Mouse (Mus musculus) forebrain, embryonic 14.5 days (tissue): ENCODE measurements around the gene Npff. TPM values are rescaled to one million over a fixed set of nuclear protein-coding genes. Genes with fewer than 3 reads are reported as not detected.

Experiments used
- ATAC-seq: fragments of 200-750 bp; cut with Nextera tagmentation; 2 replicates; pipeline ENCODE4 v1.8.0; 2017; ENCODE audit warnings: mild to moderate bottlenecking, moderate library complexity
- DNase-seq: peaks from one replicate; pipeline ENCODE4 v3.0.0-alpha.2; 2015; ENCODE audit warnings: low spot score
- H3K27ac ChIP-seq: fragments of 300-500 bp; sonication (generic); 2 replicates; pipeline ENCODE4 v1.5.1; 2014; ENCODE audit warnings: low read depth, mild to moderate bottlenecking, control low read depth, low read length, moderate library complexity
- H3K27me3 ChIP-seq: fragments of 300-500 bp; sonication (generic); replicated peaks from 2 replicates; pipeline ENCODE4 v1.6.1; 2014; ENCODE audit warnings: low read length, control low read depth, mixed read lengths; ENCODE audit not compliant: control insufficient read depth, insufficient read depth
- H3K36me3 ChIP-seq: fragments of 300-500 bp; sonication (generic); 2 replicates; pipeline ENCODE4 v1.6.1; 2014; ENCODE audit warnings: low read length, control low read depth; ENCODE audit not compliant: control insufficient read depth, insufficient read depth
- H3K4me1 ChIP-seq: fragments of 300-500 bp; sonication (generic); 2 replicates; pipeline ENCODE4 v1.6.1; 2014; ENCODE audit warnings: antibody characterized with exemption, low read length, control low read depth; ENCODE audit not compliant: control insufficient read depth, insufficient read depth
- H3K4me2 ChIP-seq: fragments of 300-500 bp; sonication (generic); 2 replicates; pipeline ENCODE4 v1.6.1; 2014; ENCODE audit warnings: mild to moderate bottlenecking, control low read depth, low read length
- H3K4me3 ChIP-seq: fragments of 300-500 bp; sonication (generic); 2 replicates; pipeline ENCODE4 v1.5.1; 2014; ENCODE audit warnings: low read depth, low read length, control low read depth
- H3K9ac ChIP-seq: fragments of 300-500 bp; sonication (generic); 2 replicates; pipeline ENCODE4 v1.6.1; 2014; ENCODE audit warnings: mild to moderate bottlenecking, low read length, control low read depth, moderate library complexity
- H3K9me3 ChIP-seq: fragments of 300-500 bp; sonication (generic); replicated peaks from 2 replicates; pipeline ENCODE4 v1.6.1; 2016; ENCODE audit warnings: low read length, control low read depth, mixed read lengths; ENCODE audit not compliant: control insufficient read depth
- WGBS: fragments of 180-500 bp; shearing (Covaris S2); extraction: QIAGEN DNeasy Blood & Tissue Kit; methylation state at CpG from one replicate; pipeline ENCODE4 v1.1.7; 2014; 5-methylcytosine and 5-hydroxymethylcytosine counted together
- polyA plus RNA-seq: library from polyadenylated mRNA; unstranded; fragments of >200 nt; fragmentation: Nextera tagmentation; extraction: Ambion mirVana; gene quantifications from 2 replicates; pipeline ENCODE4 v1.2.1, GENCODE M21; 2014

Gene Npff
- polyA plus RNA-seq, 1 experiment from 2014 or later, result 1.3 TPM

DNA sequence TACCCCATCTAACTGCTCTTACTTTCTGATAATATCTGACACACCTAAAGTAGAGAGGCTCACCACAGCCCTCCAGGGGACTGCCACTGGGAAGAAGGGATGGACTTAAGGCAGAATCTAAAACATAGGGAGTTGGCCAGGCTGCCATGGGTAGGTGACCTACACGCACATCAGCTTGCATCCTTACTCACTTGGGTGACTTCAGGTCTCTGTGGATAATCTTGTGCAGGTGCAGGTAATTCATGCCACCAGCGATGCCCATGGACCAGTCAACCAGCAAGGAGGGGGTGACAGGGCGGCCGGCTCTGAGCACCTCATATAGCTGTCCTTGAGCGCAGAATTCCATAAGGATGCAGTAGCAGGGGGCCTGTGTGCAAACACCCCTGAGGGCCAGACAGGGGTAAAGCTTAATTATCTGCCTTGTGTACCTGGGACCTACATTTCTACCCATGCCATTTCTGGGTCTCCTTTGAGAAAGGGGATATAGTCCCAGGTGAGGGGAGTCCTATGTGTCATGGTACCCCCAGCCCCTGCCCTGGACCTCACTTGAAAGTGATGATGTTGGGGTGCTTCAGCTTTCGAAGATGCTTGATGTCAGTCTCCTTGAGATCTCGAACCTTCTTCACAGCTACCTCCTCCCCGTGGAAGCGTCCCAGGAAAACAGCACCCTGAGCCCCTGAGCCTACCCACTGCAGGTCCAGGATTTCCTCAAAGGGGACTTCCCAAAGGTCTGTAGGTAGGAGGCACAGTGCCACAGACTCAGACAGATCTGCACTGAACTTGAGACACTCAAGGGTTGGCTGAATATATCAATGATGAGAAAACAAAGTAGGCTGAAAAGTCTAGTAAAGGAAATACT, 20.6 kb downstream of the Npff start:
- Histone ChIP-seq H3K27ac (no peak overlapping the region), H3K4me2 (no peak overlapping the region), H3K9me3 (no peaks in the 10 kb centered on the region), H3K9ac (no peak overlapping the region), H3K36me3 (peaks cover 87% of the 10 kb centered on the region), H3K4me1 (0 out of 2 replicates have a peak, but pooled peaks cover under 1% of the 10 kb centered on the region), H3K4me3 (no peak overlapping the region), H3K27me3 (no peaks in the 10 kb centered on the region)
- WGBS, result 91% methylated on average over 9 of the region's 9 CpGs
- no peak for DNase-seq
- no peak for ATAC-seq

GRCm38 (mm10) chr15:102503447-102503846, 21.3 kb downstream of the Npff start, which contains the start of gene Gm10337:
Gm10337 (plus strand) TSS chr15:102503722.
- no peak within 1 kb of the TSS for H3K27ac ChIP-seq
- no peaks in the 10 kb centered on the region for H3K9me3 ChIP-seq
- H3K4me1 ChIP-seq, result no peaks in the 10 kb centered on the region
- no peak within 1 kb of the TSS for H3K9ac ChIP-seq
- no peak within 1 kb of the TSS for H3K4me3 ChIP-seq
- WGBS, result 88% methylated on average over 1 of the region's 1 CpGs
- H3K36me3 ChIP-seq, result peaks cover 91% of the 10 kb centered on the region
- no peak within 1 kb of the TSS for H3K4me2 ChIP-seq
- ATAC-seq (no peak), DNase-seq (no peak)
- H3K27me3 ChIP-seq, result no peaks in the 10 kb centered on the region

- Histone ChIP-seq H3K36me3 (peaks cover 94% of the 10 kb centered on the region), H3K9me3 (no peaks in the 10 kb centered on the region), H3K9ac (no peak overlapping the region), H3K4me1 (no peaks in the 10 kb centered on the region), H3K4me2 (no peak overlapping the region), H3K27ac (no peak overlapping the region), H3K4me3 (no peak overlapping the region), H3K27me3 (no peaks in the 10 kb centered on the region)
- DNase-seq, result no peak
- WGBS, result 82% methylated on average over 9 of the region's 9 CpGs
- ATAC-seq, result no peak
Observed at GRCm38 (mm10) chr15:102502254-102502840, 22.4 kb downstream of the Npff start.

DNA sequence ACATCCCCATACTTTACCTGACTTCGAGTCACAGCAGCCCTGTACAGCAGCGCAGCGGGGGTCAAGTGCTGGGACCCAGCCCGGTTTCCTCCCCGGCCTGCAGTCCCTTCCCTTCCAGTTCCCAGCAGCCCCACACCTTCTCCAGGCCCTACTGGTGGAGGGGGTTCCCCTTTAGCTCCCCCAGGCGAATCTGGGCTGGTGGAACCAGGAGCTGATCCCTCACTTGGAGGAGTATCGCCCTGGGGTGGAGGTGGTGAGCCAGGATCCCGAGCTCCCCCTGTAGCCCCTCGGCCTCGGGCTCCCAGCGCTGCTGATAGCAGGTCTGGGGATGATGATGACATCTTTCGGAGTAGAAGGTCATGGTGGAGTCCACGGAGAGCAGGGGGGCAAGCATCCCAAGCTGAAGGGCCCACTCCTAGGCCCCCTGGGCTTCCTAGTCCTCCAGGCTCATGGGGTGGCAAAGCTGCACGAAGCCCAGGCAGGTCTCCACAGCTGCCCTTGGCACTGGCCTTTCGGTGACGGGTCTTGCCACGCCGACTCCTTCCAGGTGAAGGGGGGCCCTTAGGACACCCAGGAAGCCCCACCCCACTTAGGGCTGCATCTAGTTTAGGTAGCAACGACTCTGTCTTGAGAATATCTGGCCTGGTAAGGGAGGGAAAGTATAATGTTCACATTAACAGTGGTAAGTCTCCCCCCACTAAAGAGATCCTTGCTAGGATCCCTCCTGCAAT, 23.5 kb downstream of the Npff start:
- no peak overlapping the region for H3K4me2 ChIP-seq
- H3K4me3 ChIP-seq, result no peak overlapping the region
- 91% methylated on average over 19 of the region's 19 CpGs for WGBS
- DNase-seq, result no peak
- no peaks in the 10 kb centered on the region for H3K9me3 ChIP-seq
- H3K9ac ChIP-seq, result no peak overlapping the region
- no peak overlapping the region for H3K27ac ChIP-seq
- H3K4me1 ChIP-seq, result no peaks in the 10 kb centered on the region
- no peak for ATAC-seq
- H3K27me3 ChIP-seq, result no peaks in the 10 kb centered on the region
- H3K36me3 ChIP-seq, result peaks cover 98% of the 10 kb centered on the region

DNA sequence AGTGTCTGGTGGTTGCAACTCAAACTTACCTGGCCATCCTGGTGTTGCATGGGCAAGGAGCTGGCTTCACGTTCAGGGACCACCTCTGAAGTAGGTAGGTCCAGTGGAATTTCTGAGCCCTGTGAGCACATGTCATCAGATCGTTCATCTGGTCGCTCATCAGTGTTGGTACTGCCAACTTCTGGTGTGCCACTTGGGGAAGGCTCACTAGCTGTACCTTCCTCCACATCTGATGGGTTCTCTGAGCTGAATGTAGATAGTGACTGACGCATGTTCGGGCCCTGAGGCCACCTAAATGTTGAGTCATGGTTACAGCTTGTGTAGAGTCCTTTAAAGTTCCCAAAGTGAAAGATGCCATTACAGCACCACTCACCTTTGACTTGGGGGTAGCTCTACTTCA, 24.3 kb downstream of the Npff start:
- no peak overlapping the region for H3K27ac ChIP-seq

DNA sequence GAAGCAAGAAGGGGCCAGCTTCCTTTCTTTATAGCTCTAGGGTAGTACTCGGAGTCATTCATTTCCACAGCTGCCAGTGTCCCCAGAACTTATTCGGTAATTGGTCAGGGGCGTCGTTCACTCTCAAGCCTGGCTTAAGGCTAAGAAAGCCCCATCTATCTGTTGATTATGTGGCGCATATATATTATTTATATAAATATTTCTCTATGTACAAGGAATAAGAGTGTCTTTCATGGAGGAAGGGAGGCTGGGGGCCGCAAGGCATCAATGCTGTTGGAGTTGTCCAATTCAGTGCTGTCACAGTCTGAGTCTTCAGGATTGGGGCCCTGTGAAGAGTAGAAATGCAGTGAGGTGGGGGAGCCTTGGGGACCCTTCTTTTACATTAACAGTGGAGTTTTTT, 24.9 kb downstream of the Npff start:
- peaks cover 97% of the 10 kb centered on the region for H3K36me3 ChIP-seq
- ATAC-seq, result no peak
- WGBS, result 92% methylated on average over 6 of the region's 6 CpGs

More for the DNA sequence above, 24.3 kb downstream of the Npff start:
- Histone ChIP-seq H3K36me3 (peaks cover 97% of the 10 kb centered on the region), H3K4me2 (no peak overlapping the region), H3K27me3 (no peaks in the 10 kb centered on the region), H3K9ac (no peak overlapping the region), H3K9me3 (no peaks in the 10 kb centered on the region), H3K4me3 (no peak overlapping the region), H3K4me1 (no peaks in the 10 kb centered on the region)
- ATAC-seq, result no peak
- DNase-seq, result no peak
- 87% methylated on average over 5 of the region's 5 CpGs for WGBS

GRCm38 (mm10) chr15:102499370-102499769, 25.4 kb downstream of the Npff start:
- no peak for ATAC-seq

More for the DNA sequence above, 24.9 kb downstream of the Npff start:
- H3K4me3 ChIP-seq, result no peak overlapping the region
- H3K4me1 ChIP-seq, result no peaks in the 10 kb centered on the region
- H3K9ac ChIP-seq, result no peak overlapping the region
- H3K27ac ChIP-seq, result no peak overlapping the region
- H3K27me3 ChIP-seq, result no peaks in the 10 kb centered on the region
- DNase-seq, result no peak
- no peak overlapping the region for H3K4me2 ChIP-seq
- H3K9me3 ChIP-seq, result no peaks in the 10 kb centered on the region

DNA sequence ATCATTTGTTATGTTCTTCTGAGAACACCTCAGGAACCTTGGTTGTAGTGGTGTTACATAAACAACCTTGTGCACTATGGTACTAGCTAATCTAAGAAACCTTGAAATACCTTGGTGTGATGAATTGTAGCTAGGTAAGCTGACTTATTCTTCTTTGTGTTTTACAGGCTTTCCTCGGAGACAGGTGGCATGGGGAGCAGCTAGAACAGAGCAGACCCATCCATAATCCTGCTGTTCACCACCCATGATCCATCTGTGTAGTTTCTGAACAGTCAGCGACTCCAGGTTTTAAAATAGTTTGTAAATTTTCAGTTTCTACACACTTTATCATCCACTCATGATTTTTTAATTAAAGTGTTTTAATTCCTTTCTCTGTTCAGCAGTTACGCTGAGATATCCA, 26.4 kb downstream of the Npff start:
- 87% methylated on average over 3 of the region's 3 CpGs for WGBS

More at GRCm38 (mm10) chr15:102499370-102499769, 25.4 kb downstream of the Npff start:
- Histone ChIP-seq H3K9ac (no peak overlapping the region), H3K4me1 (no peaks in the 10 kb centered on the region), H3K4me3 (no peak overlapping the region), H3K36me3 (peaks cover 97% of the 10 kb centered on the region), H3K9me3 (no peaks in the 10 kb centered on the region), H3K4me2 (no peak overlapping the region), H3K27ac (no peak overlapping the region), H3K27me3 (no peaks in the 10 kb centered on the region)
- no peak for DNase-seq
- WGBS, result 59% methylated on average over 3 of the region's 3 CpGs

More for the DNA sequence above, 26.4 kb downstream of the Npff start:
- Histone ChIP-seq H3K4me3 (no peak overlapping the region), H3K27me3 (no peaks in the 10 kb centered on the region), H3K9ac (no peak overlapping the region), H3K36me3 (peaks cover 97% of the 10 kb centered on the region), H3K4me1 (no peaks in the 10 kb centered on the region), H3K4me2 (no peak overlapping the region), H3K9me3 (no peaks in the 10 kb centered on the region), H3K27ac (no peak overlapping the region)
- DNase-seq (no peak), ATAC-seq (no peak)
